Mouse (Mus musculus) lung, embryonic 14.5 days (tissue): ENCODE measurements around the gene Chd3. TPM values are rescaled to one million over a fixed set of nuclear protein-coding genes. Genes with fewer than 3 reads are reported as not detected.

Source experiments
- ATAC-seq: fragments of 200-750 bp; cut with Nextera tagmentation; 2 replicates; pipeline ENCODE4 v1.8.0; 2017; ENCODE audit warnings: mild to moderate bottlenecking, moderate TSS enrichment, moderate library complexity; ENCODE audit not compliant: insufficient read depth
- DNase-seq: peaks from one replicate; pipeline ENCODE4 v3.0.0-alpha.2; 2015
- H3K27ac ChIP-seq: fragments of 300-500 bp; sonication (generic); 2 replicates; pipeline ENCODE4 v1.5.1; 2014; ENCODE audit warnings: low read depth, mild to moderate bottlenecking, moderate library complexity
- H3K27me3 ChIP-seq: fragments of 300-500 bp; sonication (generic); 2 replicates; pipeline ENCODE4 v1.6.1; 2014; ENCODE audit warnings: low read length, control low read depth; ENCODE audit not compliant: insufficient read depth
- H3K36me3 ChIP-seq: fragments of 300-500 bp; sonication (generic); 2 replicates; pipeline ENCODE4 v1.6.1; 2014; ENCODE audit warnings: control low read depth; ENCODE audit not compliant: insufficient read depth
- H3K4me1 ChIP-seq: fragments of 300-500 bp; sonication (generic); 2 replicates; pipeline ENCODE4 v1.6.1; 2014; ENCODE audit warnings: antibody characterized with exemption, control low read depth; ENCODE audit not compliant: insufficient read depth
- H3K4me2 ChIP-seq: fragments of 300-500 bp; sonication (generic); 2 replicates; pipeline ENCODE4 v1.6.1; 2014; ENCODE audit warnings: mild to moderate bottlenecking
- H3K4me3 ChIP-seq: fragments of 300-500 bp; sonication (generic); 2 replicates; pipeline ENCODE4 v1.5.1; 2014; ENCODE audit warnings: low read depth, low read length
- H3K9ac ChIP-seq: fragments of 300-500 bp; sonication (generic); 2 replicates; pipeline ENCODE4 v1.6.1; 2014
- H3K9me3 ChIP-seq: fragments of 300-500 bp; sonication (generic); 2 replicates; pipeline ENCODE4 v1.6.1; 2016; ENCODE audit warnings: low read depth, low read length, control low read depth
- CTCF ChIP-seq: IDR thresholded peaks from 2 replicates; pipeline ENCODE4 v1.5.1; 2016; ENCODE audit warnings: antibody characterized with exemption, low read depth
- WGBS: fragments of 180-500 bp; shearing (Covaris S2); extraction: QIAGEN DNeasy Blood & Tissue Kit; methylation state at CpG from one replicate; pipeline ENCODE4 v1.1.7; 2014; 5-methylcytosine and 5-hydroxymethylcytosine counted together
- polyA plus RNA-seq: library from polyadenylated mRNA; unstranded; fragments of >200 nt; fragmentation: Nextera tagmentation; extraction: Ambion mirVana; gene quantifications from 2 replicates; pipeline ENCODE4 v1.2.1, GENCODE M21; 2014

Gene Chd3
- polyA plus RNA-seq, 1 experiment from 2014 or later, result 59.9 TPM

DNA sequence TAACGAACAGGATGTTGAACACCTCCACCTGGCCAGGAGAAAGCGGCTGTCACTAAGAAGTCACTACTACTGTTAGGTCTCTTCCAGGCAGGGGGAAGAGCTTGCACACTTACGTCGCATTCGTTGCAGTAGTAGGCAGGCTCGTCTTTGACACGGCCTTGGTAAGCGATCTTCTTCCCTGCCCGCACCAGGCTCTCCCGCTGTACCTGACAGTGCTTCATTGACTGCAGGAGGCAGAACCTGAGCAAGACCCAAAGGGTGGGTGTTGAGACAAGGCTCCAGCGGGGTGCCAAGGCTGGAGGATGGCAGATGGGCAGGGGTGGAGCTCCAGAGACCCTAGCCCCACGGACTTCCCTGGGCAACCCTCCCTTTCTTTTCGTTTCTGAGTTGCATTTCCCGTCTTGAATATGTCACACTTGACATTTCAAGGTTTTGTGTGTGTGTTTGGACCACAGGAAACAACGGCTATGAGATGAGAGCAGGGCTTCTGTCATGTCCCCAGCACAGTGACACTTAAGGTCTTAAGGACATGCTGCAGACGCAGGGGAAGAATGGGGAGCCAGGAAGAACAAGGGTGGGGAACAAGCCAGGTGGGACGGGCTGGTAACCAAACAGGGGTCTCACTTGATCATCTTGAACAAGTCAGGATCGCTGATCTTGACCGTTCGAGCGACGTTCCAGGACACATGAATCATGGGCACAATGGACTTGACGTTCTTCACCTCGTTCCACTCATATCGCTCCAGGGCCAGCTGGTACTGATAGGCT is 31.1 kb upstream of the Chd3 start:
- H3K4me1 ChIP-seq, result peaks cover 2% of the 10 kb centered on the region
- H3K9me3 ChIP-seq, result no peaks in the 10 kb centered on the region
- no peak overlapping the region for H3K27ac ChIP-seq
- DNase-seq (no peak), ATAC-seq (no peak)
- WGBS, result 76% methylated on average over 25 of the region's 25 CpGs
- H3K9ac ChIP-seq, result 0 out of 2 replicates have a peak overlapping the region, but pooled peaks have one; percentile 18
- H3K4me3 ChIP-seq, result no peak overlapping the region
- H3K27me3 ChIP-seq, result no peaks in the 10 kb centered on the region
- peaks cover 65% of the 10 kb centered on the region for H3K36me3 ChIP-seq
- H3K4me2 ChIP-seq, result peak overlapping the region; percentile 73; the same call in 1 of the 2 replicates
- no peak for TF ChIP-seq CTCF

DNA sequence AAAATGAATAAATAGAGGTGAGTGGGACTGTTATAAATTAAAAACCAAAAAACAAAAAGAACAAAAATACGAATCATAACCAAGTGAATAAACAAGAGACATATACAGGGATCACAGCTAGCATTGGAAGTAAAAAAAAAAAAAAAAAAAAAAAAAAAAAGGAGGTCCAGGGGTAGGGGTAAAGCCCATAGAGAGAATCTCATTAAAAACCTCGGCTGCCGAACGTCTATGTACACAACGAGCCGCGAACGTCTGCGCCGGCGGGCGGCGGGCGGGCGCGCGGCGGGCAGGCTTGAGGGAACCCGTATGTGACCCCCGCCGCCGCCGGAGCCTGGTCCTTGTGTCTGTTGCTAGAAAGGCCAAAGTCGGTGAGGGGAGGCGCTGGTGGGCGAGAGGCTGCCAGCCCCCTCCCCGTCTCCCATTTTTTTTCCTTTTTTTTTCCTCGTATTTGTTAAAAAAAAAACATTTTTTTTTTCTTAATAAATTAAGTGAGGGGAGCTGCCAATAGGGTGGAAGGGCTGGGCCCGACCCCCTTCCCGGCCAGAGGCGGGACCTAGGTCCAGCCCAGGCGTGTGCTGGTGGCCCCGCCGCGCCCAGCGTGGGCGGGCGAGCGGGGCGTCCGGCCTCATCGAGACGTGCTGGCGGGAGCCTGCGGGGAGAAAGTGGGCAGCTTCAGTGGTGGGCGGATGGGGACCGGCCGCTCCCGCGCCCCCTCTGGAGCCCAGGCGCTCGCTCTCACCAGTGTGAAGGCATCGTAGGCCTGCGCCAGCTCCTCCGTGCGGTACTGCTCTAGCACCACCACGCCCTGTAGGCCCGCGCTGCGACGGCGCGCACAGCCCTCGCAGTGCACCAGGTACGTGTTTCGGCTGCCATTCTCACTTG is 30.2 kb upstream of the Chd3 start:
- peak; percentile 59 for DNase-seq
- ATAC-seq, result no peak
- Histone ChIP-seq H3K4me3 (peak overlapping the region; percentile 9; the same call in 1 of the 2 replicates), H3K27me3 (no peaks in the 10 kb centered on the region), H3K36me3 (peaks cover 56% of the 10 kb centered on the region), H3K9ac (0 out of 2 replicates have a peak overlapping the region, but pooled peaks have one; percentile 18), H3K4me1 (peaks cover 2% of the 10 kb centered on the region), H3K4me2 (peak overlapping the region; percentile 73), H3K9me3 (no peaks in the 10 kb centered on the region), H3K27ac (no peak overlapping the region)
- 30% methylated on average over 65 of the region's 66 CpGs for WGBS
- TF ChIP-seq CTCF, result no peak

DNA sequence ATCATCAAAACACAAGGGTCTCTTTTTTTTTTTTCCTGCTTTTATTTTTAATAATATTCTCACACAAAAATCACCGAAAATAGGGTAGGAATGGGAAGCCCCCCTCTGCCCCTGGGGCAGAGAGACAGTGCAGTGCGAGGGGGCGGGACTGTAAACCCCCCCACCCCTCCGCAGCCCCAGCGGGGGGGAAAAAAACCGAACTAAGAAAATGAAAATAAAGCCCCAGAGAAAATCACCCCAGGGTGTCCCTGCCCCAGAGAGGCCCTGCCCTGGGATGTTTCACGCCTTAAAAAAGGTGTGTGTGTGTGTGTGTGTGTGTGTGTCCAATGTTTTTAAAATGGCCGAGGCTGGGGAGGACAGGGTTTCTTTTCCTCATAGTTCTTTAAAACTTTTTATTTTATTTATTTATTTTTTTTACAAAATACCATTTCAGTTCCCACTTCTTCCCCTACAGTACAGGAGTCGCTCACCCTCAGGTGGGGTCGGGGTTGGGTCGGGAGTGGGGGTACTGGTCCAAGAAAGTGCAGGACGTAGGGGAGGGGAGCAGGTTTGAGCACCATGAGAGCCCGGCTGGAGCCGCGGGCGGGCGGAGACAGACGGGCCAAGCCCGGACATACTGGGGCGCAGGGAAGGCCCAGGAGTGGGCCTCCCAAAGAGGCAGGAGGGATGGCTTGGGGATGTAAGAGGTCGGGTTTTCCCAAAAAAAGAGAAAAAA is 29.4 kb upstream of the Chd3 start:
- no peak for TF ChIP-seq CTCF
- Histone ChIP-seq H3K27ac (no peak overlapping the region), H3K9ac (peak overlapping the region; percentile 86), H3K9me3 (no peaks in the 10 kb centered on the region), H3K36me3 (peaks cover 48% of the 10 kb centered on the region), H3K4me3 (peak overlapping the region; percentile 66), H3K27me3 (no peaks in the 10 kb centered on the region), H3K4me1 (peaks cover 2% of the 10 kb centered on the region), H3K4me2 (peak overlapping the region; percentile 73)
- DNase-seq (no peak), ATAC-seq (no peak)
- WGBS, result 30% methylated on average over 21 of the region's 21 CpGs

DNA sequence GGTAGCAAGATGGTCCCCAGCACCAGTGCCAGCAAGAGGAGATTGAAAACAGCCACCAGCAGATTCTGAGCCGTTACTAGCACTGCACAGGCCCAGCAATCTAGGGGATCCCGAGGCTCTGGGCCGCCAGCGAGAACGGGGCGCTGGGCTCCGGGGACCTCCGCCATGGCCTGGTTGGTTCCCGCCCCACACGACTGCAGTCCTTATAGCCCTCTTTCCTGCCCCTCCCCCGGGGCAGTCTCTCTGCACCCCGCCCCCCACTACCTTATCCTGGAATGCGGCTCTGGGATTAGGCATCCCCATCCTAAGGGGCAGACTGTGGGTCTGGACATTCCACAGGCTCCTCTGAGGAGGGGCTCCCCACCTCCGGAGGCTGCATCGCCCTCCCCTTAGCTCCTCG is 28.9 kb upstream of the Chd3 start, which contains the start of gene Tmem88:
TSS of gene Tmem88 (minus strand) at position 176 of the 400 bp plus-strand sequence.
- H3K27ac ChIP-seq, result peak within 1 kb of the TSS; percentile 77
- TF ChIP-seq CTCF, result no peak
- peaks cover 42% of the 10 kb centered on the region for H3K36me3 ChIP-seq
- 9% methylated on average over 16 of the region's 16 CpGs for WGBS
- DNase-seq (peak; percentile 64), ATAC-seq (no peak)
- H3K4me1 ChIP-seq, result peaks cover 2% of the 10 kb centered on the region
- peak within 1 kb of the TSS; percentile 73 for H3K4me2 ChIP-seq
- H3K9ac ChIP-seq, result peak within 1 kb of the TSS; percentile 86
- peak within 1 kb of the TSS; percentile 66 for H3K4me3 ChIP-seq
- no peaks in the 10 kb centered on the region for H3K27me3 ChIP-seq
- H3K9me3 ChIP-seq, result no peaks in the 10 kb centered on the region

DNA sequence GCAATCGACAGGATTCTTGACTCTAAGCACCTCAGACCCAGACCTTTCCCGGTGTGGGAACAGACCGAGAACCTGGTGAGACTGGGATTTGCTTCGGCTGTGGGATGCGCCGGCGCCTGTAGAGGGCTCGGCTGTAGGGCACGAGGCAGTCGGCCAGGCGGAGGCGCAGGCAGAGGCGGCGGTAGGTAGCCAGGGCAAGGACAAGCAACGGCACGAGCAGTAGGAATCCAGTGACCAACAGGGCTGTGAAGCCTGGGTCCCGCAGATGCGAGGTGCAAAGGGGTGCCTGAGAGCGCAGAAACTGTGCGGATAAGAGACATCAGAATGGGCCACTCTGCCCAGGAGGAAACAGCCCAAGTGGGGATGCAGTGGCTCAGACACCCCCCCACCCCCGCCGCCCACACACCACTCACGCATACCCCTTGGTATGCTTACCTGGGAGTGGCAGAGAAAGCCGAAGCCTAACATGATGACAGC is 28.4 kb upstream of the Chd3 start:
- peak overlapping the region; percentile 66 for H3K4me3 ChIP-seq
- peaks cover 2% of the 10 kb centered on the region for H3K4me1 ChIP-seq
- H3K27ac ChIP-seq, result peak overlapping the region; percentile 77
- peak; percentile 36; the same call in 1 of the 2 replicates for TF ChIP-seq CTCF
- ATAC-seq, result no peak
- no peaks in the 10 kb centered on the region for H3K27me3 ChIP-seq
- WGBS, result 22% methylated on average over 24 of the region's 24 CpGs
- peak overlapping the region; percentile 86 for H3K9ac ChIP-seq
- no peaks in the 10 kb centered on the region for H3K9me3 ChIP-seq
- DNase-seq, result no peak
- peaks cover 38% of the 10 kb centered on the region for H3K36me3 ChIP-seq
- H3K4me2 ChIP-seq, result peak overlapping the region; percentile 73

DNA sequence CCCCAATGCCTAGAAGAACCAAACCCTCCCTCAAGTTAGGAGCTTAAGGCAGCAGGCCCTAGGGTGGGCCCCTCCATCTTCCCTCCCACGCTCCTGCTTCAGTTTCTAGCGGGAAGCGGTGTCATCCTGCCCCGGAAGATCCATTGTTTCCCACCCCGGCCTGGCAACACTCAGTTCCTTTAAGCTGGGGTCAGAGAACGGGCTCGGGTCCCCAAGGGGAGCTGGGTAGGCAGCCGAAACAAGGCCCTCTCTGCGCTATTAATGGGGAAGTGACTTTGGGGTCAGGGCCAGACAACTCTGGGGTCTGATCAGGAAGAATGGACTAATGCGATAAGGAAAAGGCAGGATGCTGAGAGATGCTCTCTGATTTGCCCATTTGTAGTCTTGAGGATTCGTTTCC is 27.6 kb upstream of the Chd3 start:
- peak overlapping the region; percentile 86 for H3K9ac ChIP-seq
- H3K36me3 ChIP-seq, result peaks cover 31% of the 10 kb centered on the region
- no peaks in the 10 kb centered on the region for H3K9me3 ChIP-seq
- no peak for TF ChIP-seq CTCF
- 32% methylated on average over 11 of the region's 11 CpGs for WGBS
- H3K27me3 ChIP-seq, result no peaks in the 10 kb centered on the region
- peaks cover 2% of the 10 kb centered on the region for H3K4me1 ChIP-seq
- ATAC-seq (no peak), DNase-seq (peak; percentile 52)
- H3K4me2 ChIP-seq, result peak overlapping the region; percentile 73
- peak overlapping the region; percentile 97; the same call in 1 of the 2 replicates for H3K27ac ChIP-seq
- peak overlapping the region; percentile 66 for H3K4me3 ChIP-seq
